10 mouse cellular contexts compared by ENCODE assay signal in the genomic region with DNA sequence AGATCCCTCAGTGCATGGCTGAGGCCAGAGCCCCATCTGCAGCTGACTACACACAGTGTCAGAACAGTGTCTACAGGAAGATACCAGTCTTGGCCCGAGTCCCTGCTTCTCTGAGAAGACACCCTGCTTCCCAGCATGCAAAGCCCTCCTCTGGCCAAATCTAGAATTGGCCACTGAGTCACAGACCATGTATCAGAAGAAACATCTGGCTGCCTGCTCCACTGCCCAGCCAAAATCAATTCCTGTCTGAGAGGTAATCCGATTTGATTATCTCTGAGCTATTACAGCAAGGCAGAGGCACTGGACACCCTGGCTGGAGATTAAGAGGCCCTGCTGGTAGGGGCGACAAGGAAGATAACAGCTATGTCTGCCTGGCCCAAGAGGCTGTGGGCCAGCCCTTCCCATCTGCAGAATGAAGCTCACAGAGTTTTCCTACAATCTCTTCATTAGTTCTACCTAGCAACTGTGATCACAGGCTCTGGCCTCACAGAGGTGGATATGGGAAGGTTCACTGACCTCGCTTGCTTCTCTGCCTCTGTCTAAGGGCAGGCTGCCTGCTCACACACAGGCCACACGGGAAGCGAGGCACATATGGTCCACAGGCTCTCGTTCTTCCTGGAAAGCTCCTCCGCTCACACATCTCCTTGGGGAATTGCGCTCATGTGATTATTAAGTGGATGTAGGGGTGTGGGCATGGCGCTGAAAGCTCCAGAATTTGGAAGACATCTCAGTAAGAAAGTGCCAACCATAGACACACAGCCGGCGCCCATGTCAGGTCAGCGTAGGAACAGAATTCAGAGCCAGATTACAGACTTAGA.
DNase-seq lines count a peak whose midpoint lies in the region; ATAC-seq and TF ChIP-seq lines count a peak whose summit lies in the region.
"Had no signal": no experiment of that assay in that cellular context is flagged by ENCODE, and none has a peak within 500 bp of the region (broad histone marks: within the 10 kb centered on the region; RNA-seq: fewer than 3 reads in every experiment).

No protein-coding gene starts in this region.

- H3K4me2 ChIP-seq in forebrain, embryonic 15.5 days (replicated peaks): no peak overlapping the region
- H3K4me2 ChIP-seq in forebrain, embryonic 16.5 days (ENCODE audit: low read length): no peak overlapping the region
- H3K4me2 ChIP-seq in hindbrain, embryonic 11.5 days (replicated peaks; ENCODE audit: low read depth, low read length): no peak overlapping the region
- H3K4me2 ChIP-seq in midbrain, embryonic 16.5 days (ENCODE audit: low read length): no peak overlapping the region

- H3K9ac ChIP-seq in forebrain, embryonic 15.5 days (replicated peaks): no peak overlapping the region
- no peak overlapping the region for H3K9ac ChIP-seq in forebrain, embryonic 16.5 days (replicated peaks; ENCODE audit: low read depth, low read length)
- no peak overlapping the region for H3K9ac ChIP-seq in hindbrain, embryonic 11.5 days (ENCODE audit: low read depth, low read length)
- no peak overlapping the region for H3K9ac ChIP-seq in midbrain, embryonic 16.5 days (ENCODE audit: low read depth, low read length)

- ATAC-seq in forebrain, embryonic 15.5 days (replicated peaks): no peak
- no peak for ATAC-seq in forebrain, embryonic 16.5 days
- no peak for ATAC-seq in hindbrain, embryonic 11.5 days (ENCODE audit: low FRiP score)
- peak; percentile 46; the same call in 1 of the 2 replicates for ATAC-seq in midbrain, embryonic 16.5 days

- peak; percentile 59 for DNase-seq in embryo, embryonic 10.5 days (ENCODE audit: low spot score)
- peak; percentile 41 for DNase-seq in hindbrain, embryonic 11.5 days (ENCODE audit: low spot score)
- DNase-seq in lung, adult 2 months: no peak
- DNase-seq in spleen, postnatal 14 days (ENCODE audit: low spot score in 2 of 2): no peak
- no peak for DNase-seq in layer of hippocampus, adult 9-10 months (ENCODE audit: low spot score)
- DNase-seq: thymus, adult 18-20 months had no signal

- no peak overlapping the region for H3K4me3 ChIP-seq in forebrain, embryonic 15.5 days
- no peak overlapping the region for H3K4me3 ChIP-seq in forebrain, embryonic 16.5 days (replicated peaks; ENCODE audit: low read length)
- no peak overlapping the region for H3K4me3 ChIP-seq in hindbrain, embryonic 11.5 days (ENCODE audit: low read depth, low read length)
- no peak overlapping the region for H3K4me3 ChIP-seq in midbrain, embryonic 16.5 days (ENCODE audit: low read depth, low read length)
- H3K4me3 ChIP-seq in lung, adult 2 months (replicated peaks; ENCODE audit: extremely low read depth, low read depth, low read length): no peak overlapping the region
- H3K4me3 ChIP-seq: megakaryocyte, embryonic 14.5 days had no signal

- 0 out of 2 replicates have a peak overlapping the region, but pooled peaks have one; percentile 28 for H3K27ac ChIP-seq in forebrain, embryonic 15.5 days (replicated peaks)
- H3K27ac ChIP-seq in forebrain, embryonic 16.5 days (ENCODE audit: low read length): no peak overlapping the region
- peak overlapping the region; percentile 2; the same call in 1 of the 2 replicates for H3K27ac ChIP-seq in hindbrain, embryonic 11.5 days (ENCODE audit: low read depth, low read length)
- no peak overlapping the region for H3K27ac ChIP-seq in midbrain, embryonic 16.5 days (ENCODE audit: low read length)

- no peaks in the 10 kb centered on the region for H3K36me3 ChIP-seq in forebrain, embryonic 15.5 days
- H3K36me3 ChIP-seq in forebrain, embryonic 16.5 days (ENCODE audit: control insufficient read depth, insufficient read depth): no peaks in the 10 kb centered on the region
- H3K36me3 ChIP-seq in hindbrain, embryonic 11.5 days (ENCODE audit: control insufficient read depth, insufficient read depth, low read length): no peaks in the 10 kb centered on the region
- no peaks in the 10 kb centered on the region for H3K36me3 ChIP-seq in midbrain, embryonic 16.5 days (ENCODE audit: control insufficient read depth, insufficient read depth, low read length)

- peaks cover 31% of the 10 kb centered on the region for H3K4me1 ChIP-seq in forebrain, embryonic 15.5 days
- H3K4me1 ChIP-seq in forebrain, embryonic 16.5 days (replicated peaks; ENCODE audit: control insufficient read depth, insufficient read depth, low read length): peaks cover 26% of the 10 kb centered on the region
- no peaks in the 10 kb centered on the region for H3K4me1 ChIP-seq in hindbrain, embryonic 11.5 days (replicated peaks; ENCODE audit: control insufficient read depth, insufficient read depth, low read length)
- H3K4me1 ChIP-seq in midbrain, embryonic 16.5 days (ENCODE audit: control insufficient read depth, insufficient read depth, low read length): peaks cover 5% of the 10 kb centered on the region
- H3K4me1 ChIP-seq in lung, adult 2 months (ENCODE audit: control insufficient read depth, insufficient read depth, low read length): no peaks in the 10 kb centered on the region

- H3K9me3 ChIP-seq in forebrain, embryonic 15.5 days: no peaks in the 10 kb centered on the region
- no peaks in the 10 kb centered on the region for H3K9me3 ChIP-seq in forebrain, embryonic 16.5 days (ENCODE audit: control insufficient read depth, low read length)
- H3K9me3 ChIP-seq in hindbrain, embryonic 11.5 days (ENCODE audit: control insufficient read depth, low read length): no peaks in the 10 kb centered on the region
- no peaks in the 10 kb centered on the region for H3K9me3 ChIP-seq in midbrain, embryonic 16.5 days (replicated peaks; ENCODE audit: control insufficient read depth, low read length, poor library complexity, severe bottlenecking)
- H3K9me3 ChIP-seq: megakaryocyte, embryonic 14.5 days had no signal

- H3K27me3 ChIP-seq in forebrain, embryonic 15.5 days: no peaks in the 10 kb centered on the region
- no peaks in the 10 kb centered on the region for H3K27me3 ChIP-seq in forebrain, embryonic 16.5 days (replicated peaks; ENCODE audit: control insufficient read depth, insufficient read depth, low read length)
- H3K27me3 ChIP-seq in hindbrain, embryonic 11.5 days (ENCODE audit: control insufficient read depth, insufficient read depth, low read length): no peaks in the 10 kb centered on the region
- no peaks in the 10 kb centered on the region for H3K27me3 ChIP-seq in midbrain, embryonic 16.5 days (ENCODE audit: control insufficient read depth, insufficient read depth, low read depth, low read length)
- H3K27me3 ChIP-seq: megakaryocyte, embryonic 14.5 days had no signal

- no peak for TF ChIP-seq CTCF in lung, adult 2 months (IDR thresholded peaks at IDR 0.05; ENCODE audit: insufficient read depth, low read length)

- WGBS in forebrain, embryonic 15.5 days: 60% methylated on average over 13 of the region's 13 CpGs
- WGBS in forebrain, embryonic 16.5 days: 67% methylated on average over 13 of the region's 13 CpGs
- WGBS in hindbrain, embryonic 11.5 days: 67% methylated on average over 13 of the region's 13 CpGs
- 44% methylated on average over 13 of the region's 13 CpGs for WGBS in midbrain, embryonic 16.5 days
- WGBS in lung, adult 2 months: 67% methylated on average over 13 of the region's 13 CpGs

- no peak for TF ChIP-seq POLR2A in lung, adult 2 months (IDR thresholded peaks at IDR 0.05; ENCODE audit: borderline replicate concordance, extremely low read depth, low read depth, low read length)

Comparison
In these comparisons a context has a peak if more than half of its experiments do, and no peak if none do; other contexts are left out.
1. H3K27ac ChIP-seq: peak in forebrain, embryonic 15.5 days (single experiment) and hindbrain, embryonic 11.5 days (single experiment); none in forebrain, embryonic 16.5 days (single experiment) and midbrain, embryonic 16.5 days (single experiment).
2. DNase-seq: peak in embryo, embryonic 10.5 days (single experiment) and hindbrain, embryonic 11.5 days (single experiment); none in lung, adult 2 months (single experiment), spleen, postnatal 14 days (0 of 2) and layer of hippocampus, adult 9-10 months (single experiment).